Mouse (Mus musculus): ENCODE measurements around the gene Rpl41. TPM values are rescaled to one million over a fixed set of nuclear protein-coding genes. Genes with fewer than 3 reads are reported as not detected.
A peak's percentile ranks its signal among the peaks of the same experiment; 100 is the strongest.

The Rpl41 gene
- total and polyA plus RNA-seq, 2 experiments from 2014 or later = 501 to 2,618 TPM

DNA sequence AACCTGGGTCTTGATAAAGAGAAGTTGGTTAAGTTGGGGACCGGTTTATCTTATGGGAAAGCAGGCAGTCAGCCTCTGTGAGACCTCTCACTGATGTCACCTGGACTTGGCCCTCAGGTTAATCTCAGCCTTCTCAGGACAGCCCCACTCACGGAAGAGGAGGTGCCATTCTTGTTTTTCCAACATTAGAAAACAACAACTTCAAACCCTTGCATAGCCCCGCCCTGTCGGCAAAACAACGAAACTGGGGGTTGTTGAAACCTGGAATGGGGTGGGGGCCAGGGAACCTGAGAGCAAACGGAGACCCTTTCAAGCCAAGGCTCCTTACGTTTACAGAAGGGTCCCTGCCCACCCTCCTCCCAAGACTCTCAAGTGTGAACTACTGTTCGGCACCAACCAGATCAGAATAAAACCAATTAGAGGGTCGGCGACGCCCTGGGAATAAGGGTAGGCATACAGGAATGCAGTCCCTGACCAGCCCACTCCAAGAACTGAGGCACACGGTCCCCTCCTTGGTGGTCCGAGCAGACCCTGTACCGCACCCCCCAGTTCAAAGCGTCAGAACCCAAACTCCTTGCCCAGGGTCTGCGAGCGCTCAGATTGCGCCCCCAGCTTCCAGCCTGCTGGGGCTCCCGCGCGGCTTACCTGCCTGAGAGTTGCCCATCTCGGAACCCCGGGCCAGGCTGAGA, 39.8 kb upstream of the Rpl41 start:
- H3K4me2 ChIP-seq (ENCODE audit: low read depth, low read length) = peak overlapping the region; percentile 100
- WGBS = 4% methylated on average over 23 of the region's 23 CpGs
- ATAC-seq (no peak; the same call in 1 of the 2 replicates), DNase-seq (ENCODE audit: low spot score) (no peak)
- peak overlapping the region; percentile 45 for H3K9ac ChIP-seq (replicated peaks; ENCODE audit: low read length)
- peaks cover 21% of the 10 kb centered on the region for H3K27me3 ChIP-seq (ENCODE audit: insufficient read depth, low read length)
- H3K4me3 ChIP-seq (ENCODE audit: low read length) = peak overlapping the region; percentile 47
- H3K36me3 ChIP-seq (ENCODE audit: insufficient read depth, low read length) = no peaks in the 10 kb centered on the region
- peaks cover 5% of the 10 kb centered on the region; the same call in 1 of the 2 replicates for H3K4me1 ChIP-seq (ENCODE audit: insufficient read depth, low read length)
- H3K27ac ChIP-seq = no peak overlapping the region
- TF ChIP-seq CTCF (IDR thresholded peaks at IDR 0.05; ENCODE audit: low read depth) = no peak
- no peaks in the 10 kb centered on the region for H3K9me3 ChIP-seq (ENCODE audit: low read length)

GRCm38 (mm10) chr10:128588136-128588535, 39.0 kb upstream of the Rpl41 start:
- Histone ChIP-seq H3K4me3 (ENCODE audit: low read length) (no peak overlapping the region), H3K4me2 (ENCODE audit: low read depth, low read length) (no peak overlapping the region), H3K36me3 (ENCODE audit: insufficient read depth, low read length) (no peaks in the 10 kb centered on the region), H3K4me1 (ENCODE audit: insufficient read depth, low read length) (peaks cover 5% of the 10 kb centered on the region; the same call in 1 of the 2 replicates), H3K27me3 (ENCODE audit: insufficient read depth, low read length) (peaks cover 26% of the 10 kb centered on the region), H3K27ac (no peak overlapping the region), H3K9ac (replicated peaks; ENCODE audit: low read length) (no peak overlapping the region), H3K9me3 (ENCODE audit: low read length) (no peaks in the 10 kb centered on the region)
- ATAC-seq (no peak), DNase-seq (ENCODE audit: low spot score) (no peak)
- no peak for TF ChIP-seq CTCF (IDR thresholded peaks at IDR 0.05; ENCODE audit: low read depth)
- 31% methylated on average over 1 of the region's 1 CpGs for WGBS

- no peaks in the 10 kb centered on the region for H3K36me3 ChIP-seq (ENCODE audit: insufficient read depth, low read length)
- peak; percentile 18 for ATAC-seq
- no peaks in the 10 kb centered on the region for H3K9me3 ChIP-seq (ENCODE audit: low read length)
- WGBS = 64% methylated on average over 8 of the region's 8 CpGs
- DNase-seq (ENCODE audit: low spot score) = no peak
- no peak overlapping the region for H3K9ac ChIP-seq (replicated peaks; ENCODE audit: low read length)
- TF ChIP-seq CTCF (IDR thresholded peaks at IDR 0.05; ENCODE audit: low read depth) = no peak
- no peak overlapping the region for H3K27ac ChIP-seq
- peaks cover 5% of the 10 kb centered on the region; the same call in 1 of the 2 replicates for H3K4me1 ChIP-seq (ENCODE audit: insufficient read depth, low read length)
- H3K4me3 ChIP-seq (ENCODE audit: low read length) = no peak overlapping the region
- H3K27me3 ChIP-seq (ENCODE audit: insufficient read depth, low read length) = peaks cover 26% of the 10 kb centered on the region
- no peak overlapping the region for H3K4me2 ChIP-seq (ENCODE audit: low read depth, low read length)
Observed at GRCm38 (mm10) chr10:128587697-128588096, 38.6 kb upstream of the Rpl41 start.

GRCm38 (mm10) chr10:128587120-128587519, 38.0 kb upstream of the Rpl41 start:
- no peaks in the 10 kb centered on the region for H3K36me3 ChIP-seq (ENCODE audit: insufficient read depth, low read length)
- ATAC-seq (no peak), DNase-seq (ENCODE audit: low spot score) (no peak)
- no peak overlapping the region for H3K27ac ChIP-seq
- H3K4me1 ChIP-seq (ENCODE audit: insufficient read depth, low read length) = peaks cover 5% of the 10 kb centered on the region; the same call in 1 of the 2 replicates
- peaks cover 26% of the 10 kb centered on the region for H3K27me3 ChIP-seq (ENCODE audit: insufficient read depth, low read length)
- TF ChIP-seq CTCF (IDR thresholded peaks at IDR 0.05; ENCODE audit: low read depth) = no peak
- H3K9ac ChIP-seq (replicated peaks; ENCODE audit: low read length) = no peak overlapping the region
- no peaks in the 10 kb centered on the region for H3K9me3 ChIP-seq (ENCODE audit: low read length)
- WGBS = 49% methylated on average over 4 of the region's 4 CpGs
- no peak overlapping the region for H3K4me3 ChIP-seq (ENCODE audit: low read length)
- H3K4me2 ChIP-seq (ENCODE audit: low read depth, low read length) = no peak overlapping the region

- H3K9ac ChIP-seq (replicated peaks; ENCODE audit: low read length) = no peak overlapping the region
- no peak for TF ChIP-seq CTCF (IDR thresholded peaks at IDR 0.05; ENCODE audit: low read depth)
- WGBS = 10% methylated on average over 1 of the region's 1 CpGs
- no peak overlapping the region for H3K4me3 ChIP-seq (ENCODE audit: low read length)
- no peak overlapping the region for H3K4me2 ChIP-seq (ENCODE audit: low read depth, low read length)
- DNase-seq (ENCODE audit: low spot score) = no peak
- peaks cover 26% of the 10 kb centered on the region for H3K27me3 ChIP-seq (ENCODE audit: insufficient read depth, low read length)
- ATAC-seq = no peak
- no peak overlapping the region for H3K27ac ChIP-seq
- no peaks in the 10 kb centered on the region for H3K9me3 ChIP-seq (ENCODE audit: low read length)
- H3K4me1 ChIP-seq (ENCODE audit: insufficient read depth, low read length) = peaks cover 5% of the 10 kb centered on the region; the same call in 1 of the 2 replicates
- no peaks in the 10 kb centered on the region for H3K36me3 ChIP-seq (ENCODE audit: insufficient read depth, low read length)
Observed at GRCm38 (mm10) chr10:128586546-128586945, 37.4 kb upstream of the Rpl41 start.

DNA sequence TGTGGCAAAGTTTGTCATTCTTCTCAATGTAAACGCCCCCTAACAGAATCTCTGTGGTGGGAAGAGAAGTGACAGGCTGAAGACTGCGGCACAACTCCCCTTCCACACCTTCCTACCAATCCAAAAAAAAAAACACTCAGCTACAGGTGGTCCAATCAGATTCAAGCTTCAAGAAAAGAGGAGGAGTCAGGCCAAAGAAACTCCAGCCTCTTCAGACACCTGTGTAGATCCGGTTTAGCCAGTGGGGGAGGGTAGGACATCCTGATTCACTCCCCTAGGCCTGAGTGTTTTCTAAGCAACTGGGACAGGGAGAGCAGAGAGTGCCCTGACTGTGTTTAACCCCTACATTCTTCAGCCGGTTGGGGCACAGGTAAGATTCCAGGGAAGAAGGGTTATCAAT, 35.3 kb upstream of the Rpl41 start:
- Histone ChIP-seq H3K36me3 (ENCODE audit: insufficient read depth, low read length) (no peaks in the 10 kb centered on the region), H3K9me3 (ENCODE audit: low read length) (no peaks in the 10 kb centered on the region), H3K4me1 (ENCODE audit: insufficient read depth, low read length) (peaks cover 3% of the 10 kb centered on the region; the same call in 1 of the 2 replicates), H3K4me2 (ENCODE audit: low read depth, low read length) (no peak overlapping the region), H3K4me3 (ENCODE audit: low read length) (no peak overlapping the region), H3K27me3 (ENCODE audit: insufficient read depth, low read length) (peaks cover 22% of the 10 kb centered on the region), H3K27ac (no peak overlapping the region), H3K9ac (replicated peaks; ENCODE audit: low read length) (no peak overlapping the region)
- WGBS = 17% methylated on average over 4 of the region's 4 CpGs
- ATAC-seq = no peak
- no peak for TF ChIP-seq CTCF (IDR thresholded peaks at IDR 0.05; ENCODE audit: low read depth)
- no peak for DNase-seq (ENCODE audit: low spot score)

DNA sequence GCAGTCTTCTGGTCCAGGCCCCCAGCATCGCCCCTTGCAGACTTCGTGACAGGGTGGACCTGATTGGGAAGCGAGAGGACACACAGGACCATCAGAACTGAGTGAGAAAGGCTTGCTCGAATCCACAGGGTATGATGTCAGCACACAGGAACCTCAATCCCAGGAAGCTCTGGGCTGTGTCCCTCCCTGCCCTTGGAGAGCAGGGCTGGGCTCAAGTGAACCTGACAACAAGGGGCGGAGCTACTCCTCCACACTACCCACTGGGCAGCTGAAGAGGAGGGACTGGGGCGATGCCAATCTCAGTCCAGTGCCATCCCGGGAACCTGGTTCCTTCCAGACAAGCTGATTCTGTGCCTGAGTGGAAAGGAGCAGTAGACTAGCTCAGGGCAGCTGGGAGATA, 34.5 kb upstream of the Rpl41 start:
- H3K9me3 ChIP-seq (ENCODE audit: low read length) = no peaks in the 10 kb centered on the region
- H3K4me1 ChIP-seq (ENCODE audit: insufficient read depth, low read length) = no peaks in the 10 kb centered on the region
- no peak overlapping the region for H3K4me3 ChIP-seq (ENCODE audit: low read length)
- no peaks in the 10 kb centered on the region for H3K36me3 ChIP-seq (ENCODE audit: insufficient read depth, low read length)
- TF ChIP-seq CTCF (IDR thresholded peaks at IDR 0.05; ENCODE audit: low read depth) = no peak
- H3K27ac ChIP-seq = no peak overlapping the region
- ATAC-seq (peak; percentile 40; the same call in 1 of the 2 replicates), DNase-seq (ENCODE audit: low spot score) (no peak)
- 20% methylated on average over 7 of the region's 7 CpGs for WGBS
- peaks cover 15% of the 10 kb centered on the region; the same call in 1 of the 2 replicates for H3K27me3 ChIP-seq (ENCODE audit: insufficient read depth, low read length)
- no peak overlapping the region for H3K9ac ChIP-seq (replicated peaks; ENCODE audit: low read length)
- no peak overlapping the region for H3K4me2 ChIP-seq (ENCODE audit: low read depth, low read length)

All from hindbrain, postnatal 0 days (tissue).